Mouse (Mus musculus) retina, adult 2 months (tissue): ENCODE measurements around the gene Rassf6.
"Not testable (repeated sequence)": the region's sequence is repeated elsewhere in the genome, so short reads cannot be mapped to it uniquely, and the experiment has no call there.

Experiments
- DNase-seq: peaks from one replicate; pipeline ENCODE4 v3.0.0-alpha.2; 2012; ENCODE audit warnings: low read depth, low spot score

Gene Rassf6

GRCm38 (mm10) chr5:90624708-90625425 lies 15.6 kb downstream of the Rassf6 start:
- DNase-seq = no peak

GRCm38 (mm10) chr5:90623209-90623608 lies 17.2 kb downstream of the Rassf6 start:
- DNase-seq = no peak

GRCm38 (mm10) chr5:90621726-90622125 lies 18.7 kb downstream of the Rassf6 start:
- DNase-seq = no peak

- no peak for DNase-seq
These were observed 19.1 kb downstream of the Rassf6 start for GRCm38 (mm10) chr5:90621316-90621715.

- no peak for DNase-seq
These were observed 22.6 kb downstream of the Rassf6 start for GRCm38 (mm10) chr5:90617859-90618258.

GRCm38 (mm10) chr5:90612751-90613150 lies 27.7 kb downstream of the Rassf6 start:
- DNase-seq = not testable (repeated sequence)

- DNase-seq = no peak
These were observed 28.4 kb downstream of the Rassf6 start for GRCm38 (mm10) chr5:90611996-90612611.

- no peak for DNase-seq
These were observed 29.1 kb downstream of the Rassf6 start for GRCm38 (mm10) chr5:90611388-90611787.

- DNase-seq = no peak
These were observed 31.6 kb downstream of the Rassf6 start for GRCm38 (mm10) chr5:90608906-90609305.

- DNase-seq = no peak
These were observed 37.0 kb downstream of the Rassf6 start for GRCm38 (mm10) chr5:90603407-90603923.

GRCm38 (mm10) chr5:90601469-90601868 lies 39.0 kb downstream of the Rassf6 start:
- peak; percentile 16 for DNase-seq

GRCm38 (mm10) chr5:90596155-90596554 lies 44.3 kb downstream of the Rassf6 start:
- no peak for DNase-seq

- DNase-seq = no peak
These were observed 45.5 kb downstream of the Rassf6 start for GRCm38 (mm10) chr5:90594945-90595344.

- no peak for DNase-seq
These were observed 48.5 kb downstream of the Rassf6 start for GRCm38 (mm10) chr5:90591936-90592335.

GRCm38 (mm10) chr5:90590676-90591075 lies 49.8 kb downstream of the Rassf6 start:
- no peak for DNase-seq

GRCm38 (mm10) chr5:90588708-90589595 lies 51.5 kb downstream of the Rassf6 start:
- peak; percentile 41 for DNase-seq

GRCm38 (mm10) chr5:90588104-90588503 lies 52.4 kb downstream of the Rassf6 start:
- DNase-seq = no peak

- no peak for DNase-seq
These were observed 53.9 kb downstream of the Rassf6 start for GRCm38 (mm10) chr5:90586511-90586910.

GRCm38 (mm10) chr5:90584799-90585198 lies 55.7 kb downstream of the Rassf6 start:
- DNase-seq = no peak

GRCm38 (mm10) chr5:90582179-90582578 lies 58.3 kb downstream of the Rassf6 start:
- DNase-seq = no peak

GRCm38 (mm10) chr5:90579556-90579955 lies 60.9 kb downstream of the Rassf6 start:
- DNase-seq = no peak

GRCm38 (mm10) chr5:90577751-90578150 lies 62.7 kb downstream of the Rassf6 start:
- no peak for DNase-seq
